Comparison of ENCODE assay signal across 9 mouse cellular contexts in the genomic region with DNA sequence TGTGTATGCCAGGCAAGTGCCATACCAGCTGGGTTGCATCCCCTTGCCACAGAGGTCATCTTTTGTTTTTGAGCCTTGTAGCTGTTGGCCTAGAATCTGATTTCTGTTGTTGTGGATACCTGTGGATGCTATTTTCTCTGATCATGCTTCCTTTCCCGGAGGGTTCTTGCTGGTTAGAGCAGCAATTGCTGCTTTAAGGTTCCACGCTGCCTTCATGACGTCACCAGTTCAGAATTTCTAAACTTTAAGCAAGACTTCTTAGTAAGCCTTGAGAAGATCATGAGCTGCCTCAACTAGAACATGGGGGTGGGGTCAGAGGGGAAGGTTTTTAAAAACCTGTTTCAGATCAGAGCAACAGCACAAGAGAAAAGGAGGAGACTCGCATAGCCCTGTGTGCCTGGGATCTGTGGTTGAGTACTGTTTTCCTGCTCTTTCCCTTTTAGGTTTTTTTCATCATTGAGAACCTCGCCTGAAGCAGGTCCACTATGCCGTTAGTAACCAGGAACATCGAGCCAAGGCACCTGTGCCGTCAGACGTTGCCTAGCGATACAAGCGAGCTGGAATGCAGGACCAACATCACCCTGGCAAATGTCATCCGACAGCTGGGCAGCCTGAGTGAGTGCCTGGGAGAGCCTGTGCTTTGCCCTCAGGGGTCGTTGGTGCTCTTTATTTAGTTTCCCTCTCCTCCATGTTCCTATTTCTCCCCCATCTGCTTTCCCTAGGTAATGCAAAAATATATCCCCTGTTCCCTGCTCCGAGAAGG. TPM values are rescaled to one million over a fixed set of nuclear protein-coding genes. Genes with fewer than 3 reads are reported as not detected.
DNase-seq lines count a peak whose midpoint lies in the region; ATAC-seq and TF ChIP-seq lines count a peak whose summit lies in the region.
"Had no signal": no experiment of that assay in that cellular context is flagged by ENCODE, and none has a peak within 500 bp of the region (broad histone marks: within the 10 kb centered on the region; RNA-seq: fewer than 3 reads in every experiment).

No protein-coding gene starts in this region.

- intact Hi-C loops in heart, postnatal 25 days (cut with DNase I): no loop called here
- intact Hi-C loops in left cerebral cortex, postnatal 10 days (cut with DNase I): no loop called here

- 42% methylated on average over 14 of the region's 14 CpGs for WGBS in heart, embryonic 11.5 days (ENCODE audit: insufficient replicate concordance)
- 67% methylated on average over 14 of the region's 14 CpGs for WGBS in forebrain, embryonic 12.5 days
- 48% methylated on average over 14 of the region's 14 CpGs for WGBS in limb, embryonic 10.5 days
- 61% methylated on average over 14 of the region's 14 CpGs for WGBS in small intestine, adult 2 months

- no peak for ATAC-seq in heart, embryonic 11.5 days (replicated peaks; ENCODE audit: insufficient number of reproducible peaks, low FRiP score, low TSS enrichment)
- no peak for ATAC-seq in forebrain, embryonic 12.5 days (ENCODE audit: low FRiP score)

- no peak for DNase-seq in heart, postnatal 25 days (ENCODE audit: low spot score)
- DNase-seq in MN1 (ENCODE audit: low spot score): peak; percentile 46
- DNase-seq in limb, embryonic 10.5 days (ENCODE audit: low spot score): peak; percentile 53
- no peak for DNase-seq in adrenal gland, postnatal 25 days
- DNase-seq in left cerebral cortex, postnatal 10 days (ENCODE audit: extremely low spot score in 1 of 2, low spot score in 2 of 2): no peak

- no peak for TF ChIP-seq CTCF in small intestine, adult 2 months (IDR thresholded peaks at IDR 0.05; ENCODE audit: extremely low read depth, insufficient read length, insufficient replicate concordance, low read depth, low read length)

- H3K36me3 ChIP-seq in heart, embryonic 11.5 days (ENCODE audit: control insufficient read depth, insufficient read depth, low read length): peaks cover 7% of the 10 kb centered on the region; the same call in 1 of the 2 replicates
- H3K36me3 ChIP-seq in forebrain, embryonic 12.5 days (replicated peaks): peaks cover 15% of the 10 kb centered on the region; the same call in 1 of the 2 replicates
- H3K36me3 ChIP-seq in limb, embryonic 10.5 days: peaks cover 43% of the 10 kb centered on the region
- peaks cover 30% of the 10 kb centered on the region for H3K36me3 ChIP-seq in small intestine, adult 2 months (ENCODE audit: control insufficient read depth, insufficient read depth, low read length)

- peak overlapping the region; percentile 77 for H3K27ac ChIP-seq in heart, embryonic 11.5 days (ENCODE audit: low read depth, low read length)
- H3K27ac ChIP-seq in forebrain, embryonic 12.5 days: peak overlapping the region; percentile 70
- H3K27ac ChIP-seq in limb, embryonic 10.5 days: peak overlapping the region; percentile 66; the same call in 1 of the 2 replicates
- H3K27ac ChIP-seq in small intestine, adult 2 months (ENCODE audit: insufficient read depth, low read depth, low read length): peak overlapping the region; percentile 84

- H3K9ac ChIP-seq in heart, embryonic 11.5 days (ENCODE audit: low read depth, low read length): peak overlapping the region; percentile 60
- no peak overlapping the region for H3K9ac ChIP-seq in forebrain, embryonic 12.5 days

- peak overlapping the region; percentile 29 for H3K4me2 ChIP-seq in heart, embryonic 11.5 days
- peak overlapping the region; percentile 2; the same call in 1 of the 2 replicates for H3K4me2 ChIP-seq in forebrain, embryonic 12.5 days

- H3K27me3 ChIP-seq in heart, embryonic 11.5 days (ENCODE audit: control insufficient read depth, insufficient read depth, low read length): no peaks in the 10 kb centered on the region
- H3K27me3 ChIP-seq in forebrain, embryonic 12.5 days: no peaks in the 10 kb centered on the region
- no peaks in the 10 kb centered on the region for H3K27me3 ChIP-seq in limb, embryonic 10.5 days (ENCODE audit: low read depth, poor library complexity, severe bottlenecking)
- no peaks in the 10 kb centered on the region for H3K27me3 ChIP-seq in small intestine, adult 2 months (ENCODE audit: control insufficient read depth, insufficient read depth, low read length)

- no peak overlapping the region for H3K4me3 ChIP-seq in heart, embryonic 11.5 days (ENCODE audit: low read depth, low read length)
- no peak overlapping the region for H3K4me3 ChIP-seq in forebrain, embryonic 12.5 days (replicated peaks)
- no peak overlapping the region for H3K4me3 ChIP-seq in limb, embryonic 10.5 days
- H3K4me3 ChIP-seq in small intestine, adult 2 months (ENCODE audit: low read depth, low read length): no peak overlapping the region

- no peaks in the 10 kb centered on the region for H3K9me3 ChIP-seq in heart, embryonic 11.5 days (replicated peaks; ENCODE audit: control insufficient read depth, low read length)
- H3K9me3 ChIP-seq in forebrain, embryonic 12.5 days: no peaks in the 10 kb centered on the region
- H3K9me3 ChIP-seq in limb, embryonic 10.5 days (replicated peaks): no peaks in the 10 kb centered on the region

- TF ChIP-seq POLR2A in small intestine, adult 2 months (IDR thresholded peaks at IDR 0.05; ENCODE audit: low read depth, low read length): no peak

- peaks cover 40% of the 10 kb centered on the region for H3K4me1 ChIP-seq in heart, embryonic 11.5 days (ENCODE audit: control insufficient read depth, insufficient read depth, low read length)
- H3K4me1 ChIP-seq in forebrain, embryonic 12.5 days: peaks cover 15% of the 10 kb centered on the region
- H3K4me1 ChIP-seq in limb, embryonic 10.5 days: peaks cover 27% of the 10 kb centered on the region
- H3K4me1 ChIP-seq in small intestine, adult 2 months (ENCODE audit: control insufficient read depth, insufficient read depth, insufficient read length, low read length): peaks cover 46% of the 10 kb centered on the region

RNA-seq across cellular contexts. Expression of a gene that starts 35.8 kb away (rescaled TPM):
- 0.27 and 0.77 TPM in 2 replicates for polyA plus RNA-seq in heart, embryonic 11.5 days (2014; fragmentation: Nextera tagmentation; extraction: Ambion mirVana)
- under 1 TPM in 1 of 2 experiments, not detected in 1; 0.53 TPM for total RNA-seq in heart, postnatal 25 days (2021)
- polyA plus RNA-seq in forebrain, embryonic 12.5 days (2016; fragmentation: Nextera tagmentation; extraction: Ambion mirVana): 0.47 and 0.50 TPM in 2 replicates
- polyA plus RNA-seq in limb, embryonic 10.5 days (2016; fragmentation: Nextera tagmentation; extraction: Ambion mirVana): 3.1 and 4.1 TPM in 2 replicates
- 0.61 and 0.93 TPM in 2 replicates for polyA plus RNA-seq in small intestine, adult 2 months (2012; rRNA removed)
- total RNA-seq in adrenal gland, postnatal 25 days (2021): 1.4 and 1.5 TPM in 2 replicates
- 1 to 10 TPM; 1.3 to 1.5 TPM for total RNA-seq in left cerebral cortex, postnatal 10 days (2021)
- total RNA-seq: MEL had no signal

RNA-seq across cellular contexts. Expression of a gene that starts 36.2 kb away (rescaled TPM):
- 0.37 and 0.61 TPM in 2 replicates for polyA plus RNA-seq in heart, embryonic 11.5 days (2014; fragmentation: Nextera tagmentation; extraction: Ambion mirVana)
- total RNA-seq in heart, postnatal 25 days (2021): under 1 TPM in 1 of 2 experiments, not detected in 1; 0.22 TPM
- 0.14 and 0.29 TPM in 2 replicates for polyA plus RNA-seq in forebrain, embryonic 12.5 days (2016; fragmentation: Nextera tagmentation; extraction: Ambion mirVana)
- polyA plus RNA-seq in limb, embryonic 10.5 days (2016; fragmentation: Nextera tagmentation; extraction: Ambion mirVana): 0.51 and 0.72 TPM in 2 replicates
- polyA plus RNA-seq in small intestine, adult 2 months (2012; rRNA removed): 0.17 TPM in 1 of 2 replicates, not detected in the other
- total RNA-seq in adrenal gland, postnatal 25 days (2021): not detected in 2 replicates
- total RNA-seq in left cerebral cortex, postnatal 10 days (2021): 1 to 10 TPM; 5.1 to 5.2 TPM

RNA-seq across cellular contexts. Expression of a gene that starts 45.9 kb away (rescaled TPM):
- 37.3 and 55.8 TPM in 2 replicates for polyA plus RNA-seq in heart, embryonic 11.5 days (2014; fragmentation: Nextera tagmentation; extraction: Ambion mirVana)
- 100 to 1,000 TPM in 1 of 2 experiments, 10 to 100 TPM in 1; 77.7 to 110 TPM for total RNA-seq in heart, postnatal 25 days (2021)
- 36.4 and 42.5 TPM in 2 replicates for polyA plus RNA-seq in forebrain, embryonic 12.5 days (2016; fragmentation: Nextera tagmentation; extraction: Ambion mirVana)
- polyA plus RNA-seq in limb, embryonic 10.5 days (2016; fragmentation: Nextera tagmentation; extraction: Ambion mirVana): 62.9 and 73.7 TPM in 2 replicates
- 37.6 and 97.6 TPM in 2 replicates for polyA plus RNA-seq in small intestine, adult 2 months (2012; rRNA removed)
- 107 and 137 TPM in 2 replicates for total RNA-seq in adrenal gland, postnatal 25 days (2021)
- total RNA-seq in left cerebral cortex, postnatal 10 days (2021): 10 to 100 TPM; 23.9 to 38.5 TPM

Comparison
In these comparisons a context has a peak if more than half of its experiments do, and no peak if none do; other contexts are left out.
1. DNase-seq: peak in MN1 (single experiment) and limb, embryonic 10.5 days (single experiment); none in heart, postnatal 25 days (single experiment), adrenal gland, postnatal 25 days (single experiment) and left cerebral cortex, postnatal 10 days (0 of 2).
2. Peak in every context shown above with its lines, with median percentiles within 50 percentile points of each other: H3K27ac ChIP-seq.